Mouse (Mus musculus): ENCODE measurements around the gene Habp4. TPM values are rescaled to one million over a fixed set of nuclear protein-coding genes. Genes with fewer than 3 reads are reported as not detected.

Gene Habp4
- total and polyA plus RNA-seq, 2 experiments: 37.7 to 38.4 TPM

DNA sequence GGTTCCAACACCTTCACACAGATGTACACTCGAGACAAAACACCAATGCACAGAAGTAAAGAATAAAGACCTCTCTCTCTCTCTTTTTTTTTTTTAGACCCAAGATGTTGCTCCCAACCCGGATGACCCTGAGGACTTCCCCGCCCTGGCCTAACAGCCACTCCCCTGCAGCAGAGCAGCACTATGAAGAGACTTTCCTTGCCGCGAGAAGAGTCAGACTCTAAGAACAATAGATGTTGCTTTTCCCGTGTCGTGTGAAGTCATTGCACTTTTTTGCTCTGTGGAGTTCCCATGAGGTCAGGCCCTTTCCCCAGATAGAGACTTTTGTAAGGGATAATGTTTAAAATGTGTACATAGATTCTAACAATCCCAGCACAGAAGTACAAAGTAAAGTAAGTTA is 23.6 kb downstream of the Habp4 start:
- DNase-seq (ENCODE audit: extremely low read depth, low read depth, low spot score): no peak
- TF ChIP-seq CTCF (IDR thresholded peaks at IDR 0.05; ENCODE audit: low read depth, low read length): no peak
- TF ChIP-seq POLR2A (IDR thresholded peaks at IDR 0.05; ENCODE audit: extremely low read depth, insufficient read depth, low read length): no peak
- Histone ChIP-seq H3K4me1 (ENCODE audit: control insufficient read depth, insufficient read depth, low read length) (peaks cover 24% of the 10 kb centered on the region), H3K4me3 (ENCODE audit: insufficient read depth, low read depth, low read length) (no peak overlapping the region), H3K27me3 (ENCODE audit: control insufficient read depth, insufficient read depth, low read length) (no peaks in the 10 kb centered on the region), H3K36me3 (ENCODE audit: control insufficient read depth, insufficient read depth, low read length) (peaks cover 11% of the 10 kb centered on the region), H3K9ac (ENCODE audit: low read depth, low read length) (no peak overlapping the region), H3K27ac (replicated peaks; ENCODE audit: insufficient read depth, low read depth, low read length) (no peak overlapping the region), H3K79me2 (ENCODE audit: control insufficient read depth, insufficient read depth, low read length) (no peaks in the 10 kb centered on the region)
- WGBS: 80% methylated on average over 7 of the region's 7 CpGs

GRCm38 (mm10) chr13:64185586-64185985 is 24.0 kb downstream of the Habp4 start:
- Histone ChIP-seq H3K79me2 (ENCODE audit: control insufficient read depth, insufficient read depth, low read length) (no peaks in the 10 kb centered on the region), H3K36me3 (ENCODE audit: control insufficient read depth, insufficient read depth, low read length) (peaks cover 11% of the 10 kb centered on the region), H3K27me3 (ENCODE audit: control insufficient read depth, insufficient read depth, low read length) (no peaks in the 10 kb centered on the region), H3K9ac (ENCODE audit: low read depth, low read length) (no peak overlapping the region), H3K27ac (replicated peaks; ENCODE audit: insufficient read depth, low read depth, low read length) (no peak overlapping the region), H3K4me3 (ENCODE audit: insufficient read depth, low read depth, low read length) (no peak overlapping the region), H3K4me1 (ENCODE audit: control insufficient read depth, insufficient read depth, low read length) (peaks cover 24% of the 10 kb centered on the region)
- no peak for TF ChIP-seq POLR2A (IDR thresholded peaks at IDR 0.05; ENCODE audit: extremely low read depth, insufficient read depth, low read length)
- DNase-seq (ENCODE audit: extremely low read depth, low read depth, low spot score): no peak
- 92% methylated on average over 9 of the region's 9 CpGs for WGBS

DNA sequence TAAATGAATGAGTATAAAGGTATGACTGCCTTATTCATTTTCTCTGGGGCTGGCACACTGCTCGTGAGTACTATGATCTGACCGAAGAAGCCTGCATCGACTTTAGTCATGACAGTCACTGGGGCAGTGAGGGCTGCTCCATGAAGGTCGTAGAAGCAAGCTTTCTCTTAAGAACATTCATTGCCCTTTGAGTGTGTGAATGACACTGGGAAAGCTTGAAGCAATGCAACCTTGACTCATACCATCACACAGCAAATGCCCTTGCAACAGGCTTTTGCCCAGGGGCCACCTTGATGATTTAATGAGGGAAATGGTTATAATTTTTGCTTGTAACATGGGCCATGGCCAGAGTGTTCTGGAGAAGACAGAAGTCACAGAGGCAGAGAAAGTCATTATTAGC is 24.9 kb downstream of the Habp4 start:
- Histone ChIP-seq H3K4me1 (ENCODE audit: control insufficient read depth, insufficient read depth, low read length) (peaks cover 22% of the 10 kb centered on the region), H3K27ac (replicated peaks; ENCODE audit: insufficient read depth, low read depth, low read length) (no peak overlapping the region), H3K4me3 (ENCODE audit: insufficient read depth, low read depth, low read length) (no peak overlapping the region), H3K9ac (ENCODE audit: low read depth, low read length) (no peak overlapping the region), H3K27me3 (ENCODE audit: control insufficient read depth, insufficient read depth, low read length) (no peaks in the 10 kb centered on the region), H3K36me3 (ENCODE audit: control insufficient read depth, insufficient read depth, low read length) (peaks cover 11% of the 10 kb centered on the region), H3K79me2 (ENCODE audit: control insufficient read depth, insufficient read depth, low read length) (no peaks in the 10 kb centered on the region)
- 94% methylated on average over 4 of the region's 4 CpGs for WGBS
- DNase-seq (ENCODE audit: extremely low read depth, low read depth, low spot score): no peak
- TF ChIP-seq CTCF (IDR thresholded peaks at IDR 0.05; ENCODE audit: low read depth, low read length) (no peak), POLR2A (IDR thresholded peaks at IDR 0.05; ENCODE audit: extremely low read depth, insufficient read depth, low read length) (no peak)

DNA sequence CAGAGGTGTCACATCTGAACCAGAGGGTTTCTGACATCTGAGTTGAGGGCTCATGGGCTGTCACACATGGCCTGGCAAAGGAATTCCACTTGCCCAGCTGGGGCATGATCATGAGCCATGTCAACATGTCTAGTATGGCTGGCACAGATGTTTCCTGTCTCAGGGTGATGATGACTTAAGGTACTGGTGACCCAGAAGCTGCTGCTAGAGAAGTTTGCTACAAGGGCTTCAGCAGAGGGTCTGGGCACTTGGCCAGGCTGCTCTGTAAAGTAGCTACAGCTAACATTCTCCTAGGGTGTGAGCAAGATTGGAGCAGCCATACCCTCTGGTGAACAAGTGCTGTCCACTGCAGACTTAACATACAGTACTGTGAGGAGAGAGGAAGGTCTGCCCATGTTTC is 25.4 kb downstream of the Habp4 start:
- Histone ChIP-seq H3K27me3 (ENCODE audit: control insufficient read depth, insufficient read depth, low read length) (no peaks in the 10 kb centered on the region), H3K9ac (ENCODE audit: low read depth, low read length) (no peak overlapping the region), H3K27ac (replicated peaks; ENCODE audit: insufficient read depth, low read depth, low read length) (no peak overlapping the region), H3K36me3 (ENCODE audit: control insufficient read depth, insufficient read depth, low read length) (peaks cover 13% of the 10 kb centered on the region), H3K4me3 (ENCODE audit: insufficient read depth, low read depth, low read length) (no peak overlapping the region), H3K4me1 (ENCODE audit: control insufficient read depth, insufficient read depth, low read length) (peaks cover 18% of the 10 kb centered on the region), H3K79me2 (ENCODE audit: control insufficient read depth, insufficient read depth, low read length) (no peaks in the 10 kb centered on the region)
- TF ChIP-seq POLR2A (IDR thresholded peaks at IDR 0.05; ENCODE audit: extremely low read depth, insufficient read depth, low read length) (no peak), CTCF (IDR thresholded peaks at IDR 0.05; ENCODE audit: low read depth, low read length) (no peak)
- DNase-seq (ENCODE audit: extremely low read depth, low read depth, low spot score): no peak

- H3K4me1 ChIP-seq (ENCODE audit: control insufficient read depth, insufficient read depth, low read length): no peaks in the 10 kb centered on the region
- 92% methylated on average over 6 of the region's 6 CpGs for WGBS
- no peaks in the 10 kb centered on the region for H3K79me2 ChIP-seq (ENCODE audit: control insufficient read depth, insufficient read depth, low read length)
- peaks cover 42% of the 10 kb centered on the region for H3K36me3 ChIP-seq (ENCODE audit: control insufficient read depth, insufficient read depth, low read length)
- TF ChIP-seq POLR2A (IDR thresholded peaks at IDR 0.05; ENCODE audit: extremely low read depth, insufficient read depth, low read length): no peak
- no peak for TF ChIP-seq CTCF (IDR thresholded peaks at IDR 0.05; ENCODE audit: low read depth, low read length)
- H3K27me3 ChIP-seq (ENCODE audit: control insufficient read depth, insufficient read depth, low read length): no peaks in the 10 kb centered on the region
- H3K9ac ChIP-seq (ENCODE audit: low read depth, low read length): no peak overlapping the region
- no peak overlapping the region for H3K27ac ChIP-seq (replicated peaks; ENCODE audit: insufficient read depth, low read depth, low read length)
- no peak overlapping the region for H3K4me3 ChIP-seq (ENCODE audit: insufficient read depth, low read depth, low read length)
- DNase-seq (ENCODE audit: extremely low read depth, low read depth, low spot score): no peak
Observed at GRCm38 (mm10) chr13:64197899-64198298, 36.3 kb downstream of the Habp4 start.

- H3K9ac ChIP-seq (ENCODE audit: low read depth, low read length): no peak overlapping the region
- H3K27ac ChIP-seq (replicated peaks; ENCODE audit: insufficient read depth, low read depth, low read length): no peak overlapping the region
- DNase-seq (ENCODE audit: extremely low read depth, low read depth, low spot score): no peak
- no peaks in the 10 kb centered on the region for H3K79me2 ChIP-seq (ENCODE audit: control insufficient read depth, insufficient read depth, low read length)
- H3K36me3 ChIP-seq (ENCODE audit: control insufficient read depth, insufficient read depth, low read length): peaks cover 44% of the 10 kb centered on the region
- 80% methylated on average over 4 of the region's 4 CpGs for WGBS
- no peaks in the 10 kb centered on the region for H3K4me1 ChIP-seq (ENCODE audit: control insufficient read depth, insufficient read depth, low read length)
- H3K4me3 ChIP-seq (ENCODE audit: insufficient read depth, low read depth, low read length): no peak overlapping the region
- no peak for TF ChIP-seq POLR2A (IDR thresholded peaks at IDR 0.05; ENCODE audit: extremely low read depth, insufficient read depth, low read length)
- no peak for TF ChIP-seq CTCF (IDR thresholded peaks at IDR 0.05; ENCODE audit: low read depth, low read length)
- H3K27me3 ChIP-seq (ENCODE audit: control insufficient read depth, insufficient read depth, low read length): no peaks in the 10 kb centered on the region
Observed at GRCm38 (mm10) chr13:64198310-64198709, 36.7 kb downstream of the Habp4 start.
